Mouse (Mus musculus): ENCODE data around the gene Gpr55.
A peak's percentile ranks its signal among the peaks of the same experiment; 100 is the strongest.

Gpr55 gene

DNA sequence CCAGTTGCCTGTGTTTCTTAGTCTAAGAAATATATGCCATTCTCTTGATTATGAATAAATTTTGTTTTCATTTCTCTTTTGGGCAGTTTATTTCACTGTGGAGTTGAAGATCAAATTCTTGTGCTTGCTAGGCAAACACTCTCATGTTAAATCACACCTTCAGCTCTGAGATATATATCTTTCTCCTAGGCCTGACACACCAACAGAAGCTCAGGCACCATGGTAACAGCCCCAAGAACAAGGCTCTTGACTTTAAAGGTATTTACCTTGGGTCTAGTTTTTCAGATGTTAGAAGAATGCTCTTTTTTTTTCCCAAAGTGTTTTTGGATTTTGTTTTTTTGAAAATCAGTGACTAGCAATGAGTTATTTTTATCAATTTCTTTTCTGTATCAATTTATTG is 44.9 kb downstream of the Gpr55 start:
- DNase-seq (ENCODE audit: low spot score in 2 of 2): no peak

DNA sequence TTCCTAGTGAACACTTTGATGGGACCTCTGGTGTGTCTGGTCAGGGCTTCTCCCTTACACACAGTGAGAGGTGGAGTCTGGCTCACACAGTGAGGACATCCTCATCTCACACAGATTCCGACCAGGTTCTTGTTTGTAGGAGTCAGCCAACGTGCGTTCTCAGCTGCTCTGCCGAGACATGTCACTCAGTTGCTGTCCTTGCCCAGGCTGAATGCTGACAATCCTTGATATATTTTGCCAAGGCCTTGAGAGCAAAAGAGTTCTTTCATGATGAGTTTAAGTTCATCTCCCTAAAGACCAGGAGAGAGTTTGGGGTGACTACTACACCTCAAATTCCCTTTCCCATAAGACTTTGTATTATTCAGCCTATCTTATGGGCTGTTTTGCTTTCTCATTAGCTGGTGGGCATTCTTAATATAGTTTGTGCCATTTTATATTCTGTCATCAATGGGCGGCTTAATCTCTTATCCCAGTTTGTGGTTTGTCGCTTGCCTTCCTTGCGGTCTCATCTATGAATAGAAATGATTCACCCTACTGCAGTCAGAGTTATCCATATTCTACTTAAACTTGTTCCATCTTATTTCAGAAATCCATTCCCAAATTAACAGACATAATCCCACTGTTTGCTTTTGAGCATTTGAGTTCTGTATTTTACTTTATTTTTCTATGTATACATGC is 47.6 kb downstream of the Gpr55 start:
- no peak for DNase-seq (ENCODE audit: low spot score in 2 of 2)

DNA sequence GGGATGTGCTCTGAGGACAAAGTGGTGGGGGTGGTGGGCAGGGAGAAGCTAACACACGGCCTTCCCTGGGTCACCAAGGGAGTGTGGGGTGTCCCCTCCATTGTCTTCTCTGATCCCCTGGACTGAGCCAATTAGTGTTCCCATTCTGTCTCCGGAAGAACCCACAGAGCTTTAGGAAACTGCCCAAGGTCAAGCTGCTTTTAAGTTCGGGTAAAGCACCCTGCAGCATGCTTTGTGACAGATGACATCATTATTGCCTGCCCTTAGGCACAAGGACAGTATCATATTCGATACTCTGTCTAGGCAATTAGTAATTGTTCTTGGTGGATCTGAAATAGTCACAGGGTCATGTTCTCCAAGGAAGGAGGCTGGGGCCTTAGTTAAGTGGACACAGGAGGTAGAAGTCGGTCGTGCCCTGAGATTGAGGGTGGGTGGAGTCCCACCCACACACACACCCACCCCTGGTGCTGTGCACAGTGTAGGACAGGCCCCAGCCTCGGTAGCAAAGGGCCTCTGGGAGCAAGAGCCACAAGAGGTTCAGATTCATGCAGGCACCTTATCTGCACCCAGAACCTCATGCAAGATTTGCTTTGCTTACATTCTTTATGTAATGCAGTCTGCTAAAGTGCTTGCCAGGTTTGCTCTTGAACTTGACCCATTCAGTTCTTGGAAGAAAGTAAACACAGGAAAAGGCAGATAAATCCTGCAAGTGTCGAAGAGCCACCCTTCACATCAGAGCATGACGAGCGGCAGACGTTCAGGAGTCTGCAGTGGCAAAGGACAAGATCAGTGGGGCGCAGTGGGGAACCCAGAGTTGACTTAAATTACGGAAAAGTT is 51.8 kb downstream of the Gpr55 start:
- DNase-seq (ENCODE audit: low spot score in 2 of 2): no peak

DNA sequence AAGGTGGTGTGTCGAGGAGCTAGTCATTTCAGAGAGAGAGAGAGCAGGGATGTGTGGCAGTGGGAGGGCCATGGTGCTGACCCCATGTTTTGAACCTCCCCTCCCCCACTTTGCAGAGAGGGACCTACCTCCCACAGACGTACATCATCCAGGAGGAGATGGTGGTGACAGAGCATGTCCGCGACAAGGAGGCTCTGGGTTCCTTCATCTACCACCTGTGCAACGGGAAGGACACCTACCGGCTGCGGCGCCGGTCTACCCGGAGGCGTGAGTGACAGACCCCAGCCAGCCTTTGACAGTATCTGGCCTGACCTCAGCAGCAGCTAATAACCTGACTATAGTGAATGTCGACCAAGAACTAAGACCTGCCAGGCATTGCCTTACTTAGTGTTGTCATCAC is 53.9 kb downstream of the Gpr55 start:
- DNase-seq (ENCODE audit: low spot score in 2 of 2): no peak

DNA sequence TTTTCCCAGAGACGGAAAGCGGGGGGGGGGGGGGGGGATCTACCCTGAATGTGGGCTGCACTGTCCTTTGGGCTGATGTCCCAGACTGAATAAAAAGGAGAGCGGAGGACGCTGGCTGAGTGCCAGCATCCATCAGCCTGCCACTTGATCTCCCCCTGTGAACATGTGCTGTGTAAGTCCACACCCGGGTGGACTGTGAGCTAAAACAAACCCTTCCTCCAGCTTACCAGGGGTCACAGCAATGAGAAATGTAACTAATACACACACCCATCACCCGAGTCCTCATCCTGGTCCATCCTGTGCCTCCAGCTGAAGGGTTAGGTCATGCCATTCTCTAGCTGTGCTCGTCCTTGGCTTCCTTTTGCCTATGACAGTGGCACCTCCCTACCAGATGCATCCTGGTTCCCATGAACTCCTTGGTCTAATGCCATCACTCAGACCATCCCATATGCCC is 58.7 kb downstream of the Gpr55 start:
- DNase-seq (ENCODE audit: low spot score in 2 of 2): no peak

DNA sequence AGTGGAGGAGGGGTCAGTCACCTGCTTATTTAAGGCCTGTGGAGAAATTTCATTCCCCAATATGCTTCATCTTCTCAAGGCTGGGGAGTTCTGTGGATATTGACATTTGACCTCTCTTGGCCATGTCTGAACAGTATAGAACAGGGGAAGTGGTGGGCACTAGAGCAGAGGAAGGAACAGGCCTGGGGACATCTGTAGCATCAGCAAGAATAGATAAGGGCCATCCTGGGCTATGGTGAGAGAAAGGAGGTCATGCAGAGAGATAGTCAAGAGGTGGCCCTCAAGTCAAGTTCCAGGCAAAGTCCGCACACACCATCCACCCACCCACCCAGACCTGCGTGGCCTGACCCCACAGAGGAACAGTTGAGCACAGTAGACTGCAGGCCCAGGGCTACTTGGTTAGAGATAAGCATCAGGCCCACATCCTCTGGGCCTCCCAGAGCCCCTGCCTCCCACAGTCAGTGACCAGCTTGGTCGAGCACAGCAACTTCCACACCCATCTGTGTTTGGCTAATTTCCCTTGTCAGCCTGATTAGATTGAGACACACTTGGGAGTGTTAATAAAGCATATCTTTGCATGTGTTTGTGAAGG is 59.2 kb downstream of the Gpr55 start:
- no peak for DNase-seq (ENCODE audit: low spot score in 2 of 2)

DNA sequence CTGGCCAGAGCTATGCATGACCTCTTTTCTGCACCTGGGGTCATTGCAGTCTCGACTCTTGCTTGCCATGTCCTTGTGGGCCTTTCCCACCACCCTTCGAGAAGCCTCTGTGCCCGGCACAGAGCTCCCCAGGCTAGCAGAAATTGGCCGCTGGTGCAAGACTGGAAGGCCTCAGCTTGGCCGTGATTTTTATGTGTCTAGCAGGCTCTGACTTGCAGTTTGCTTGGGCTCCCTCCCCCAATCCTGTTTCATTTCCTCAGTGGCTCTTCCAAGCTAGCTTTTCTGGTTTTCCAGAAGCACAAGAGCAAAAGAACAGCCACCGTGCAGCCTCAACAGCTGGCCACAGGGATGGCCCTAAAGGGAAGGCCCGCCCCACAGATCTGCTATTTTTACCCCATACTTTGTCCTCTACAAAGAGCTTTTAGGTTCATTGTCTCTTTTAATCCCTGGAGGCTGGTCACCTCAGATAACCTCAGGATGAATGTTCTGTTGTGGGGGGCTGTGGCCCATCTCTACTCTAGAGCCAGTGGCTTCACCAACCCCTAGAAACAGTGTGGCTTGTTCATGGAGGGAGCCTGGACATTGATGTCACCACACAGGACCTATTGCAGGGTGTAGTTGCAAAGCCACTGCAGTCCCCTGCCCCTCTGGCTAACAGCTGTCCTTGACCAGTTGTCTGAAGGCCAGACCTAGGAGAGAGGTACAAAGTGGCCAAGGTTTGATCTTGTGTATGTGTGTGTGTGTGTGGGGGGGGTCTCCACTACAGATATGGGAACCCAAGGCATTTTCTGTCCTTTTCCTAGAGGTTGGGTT is 60.1 kb downstream of the Gpr55 start:
- no peak for DNase-seq (ENCODE audit: low spot score in 2 of 2)

DNA sequence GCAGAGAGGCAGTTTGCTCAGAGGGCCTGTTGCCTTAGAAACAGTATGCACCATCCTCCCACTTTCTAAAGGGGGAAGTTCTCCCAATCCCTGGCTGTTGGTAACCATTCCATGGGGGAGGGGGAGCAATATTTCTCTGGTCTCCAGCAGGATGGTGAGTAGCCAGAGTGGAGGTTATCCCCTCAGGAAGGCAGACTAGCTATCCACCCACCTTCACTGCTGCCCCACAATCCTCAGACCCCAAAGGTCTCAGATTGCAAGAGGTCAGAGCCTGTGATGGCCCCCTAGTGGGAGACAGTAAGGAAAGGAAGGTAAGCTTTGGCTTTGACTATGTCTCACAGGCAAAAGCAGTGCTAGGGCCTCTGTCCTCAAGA is 61.4 kb downstream of the Gpr55 start:
- no peak for DNase-seq (ENCODE audit: low spot score in 2 of 2)

DNA sequence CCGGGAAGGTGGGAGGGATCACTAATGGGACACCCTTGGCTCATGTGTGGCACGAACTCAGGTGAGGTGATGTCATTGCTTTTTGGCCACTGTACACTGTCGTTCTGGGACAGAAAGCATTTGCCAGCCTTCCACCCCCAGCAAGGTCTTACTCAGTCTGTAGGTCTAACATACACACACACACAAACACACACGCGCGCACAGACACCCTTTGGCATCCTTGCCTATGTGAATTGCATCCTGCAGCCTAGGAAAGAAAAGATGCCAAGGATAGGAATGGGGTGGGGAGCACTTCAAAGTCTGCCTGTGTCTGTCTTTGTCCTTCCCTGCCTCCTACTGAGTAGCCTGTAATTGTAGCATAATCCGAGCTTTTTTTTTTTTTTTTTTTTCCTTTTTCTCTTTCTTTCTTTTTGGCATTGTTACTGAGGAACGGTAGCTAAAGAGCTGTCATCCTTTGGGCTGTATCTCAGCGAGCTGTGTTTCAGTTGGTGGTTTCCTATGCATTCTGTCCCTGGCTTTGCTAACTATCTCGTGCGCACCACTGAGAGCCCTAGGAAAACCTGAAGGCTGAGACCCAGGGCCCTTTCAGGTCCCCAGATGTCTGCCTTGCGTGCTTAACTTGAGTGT is 61.9 kb downstream of the Gpr55 start:
- no peak for DNase-seq (ENCODE audit: low spot score in 2 of 2)

DNA sequence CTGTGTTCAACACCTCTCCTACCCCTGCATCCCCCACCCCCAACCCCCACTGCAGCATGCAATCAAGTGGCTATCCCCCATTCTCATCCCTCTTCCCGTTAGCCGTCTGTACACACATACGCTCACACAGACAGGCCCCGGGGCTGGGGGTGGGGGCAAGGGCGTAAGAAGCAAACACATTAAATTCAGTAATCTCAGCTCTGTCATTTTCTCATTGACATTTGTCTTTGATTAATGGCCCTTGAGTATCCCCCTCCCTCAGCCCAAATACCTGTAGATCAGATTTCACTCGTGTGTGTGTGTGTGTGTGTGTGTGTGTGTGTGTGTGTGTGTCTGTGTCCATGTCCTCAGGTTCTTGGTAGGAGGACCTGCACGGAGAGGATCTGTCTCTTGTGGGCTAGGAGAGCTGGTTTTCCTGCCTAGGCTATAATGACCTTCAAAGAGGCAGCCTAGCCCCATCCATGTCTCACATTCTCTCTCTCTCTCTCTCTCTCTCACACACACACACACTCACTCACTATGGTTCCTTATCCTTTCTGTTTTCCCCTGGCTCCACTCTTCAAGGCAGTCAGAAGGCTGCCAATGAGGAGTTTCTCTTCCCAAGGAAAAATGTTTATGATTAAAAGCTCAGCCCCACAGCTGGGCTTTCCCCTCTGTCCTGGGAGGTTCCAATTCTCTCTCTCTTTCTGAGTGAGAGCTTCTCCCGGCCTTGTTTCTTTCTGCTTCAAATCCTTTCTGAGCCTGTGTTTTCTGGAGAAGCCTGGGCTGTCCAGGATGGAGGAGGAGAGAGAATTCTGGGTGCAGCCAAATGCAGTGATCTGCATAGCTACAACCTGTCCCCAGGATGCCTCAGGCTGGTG is 62.7 kb downstream of the Gpr55 start:
- DNase-seq (ENCODE audit: low spot score in 2 of 2): no peak

DNA sequence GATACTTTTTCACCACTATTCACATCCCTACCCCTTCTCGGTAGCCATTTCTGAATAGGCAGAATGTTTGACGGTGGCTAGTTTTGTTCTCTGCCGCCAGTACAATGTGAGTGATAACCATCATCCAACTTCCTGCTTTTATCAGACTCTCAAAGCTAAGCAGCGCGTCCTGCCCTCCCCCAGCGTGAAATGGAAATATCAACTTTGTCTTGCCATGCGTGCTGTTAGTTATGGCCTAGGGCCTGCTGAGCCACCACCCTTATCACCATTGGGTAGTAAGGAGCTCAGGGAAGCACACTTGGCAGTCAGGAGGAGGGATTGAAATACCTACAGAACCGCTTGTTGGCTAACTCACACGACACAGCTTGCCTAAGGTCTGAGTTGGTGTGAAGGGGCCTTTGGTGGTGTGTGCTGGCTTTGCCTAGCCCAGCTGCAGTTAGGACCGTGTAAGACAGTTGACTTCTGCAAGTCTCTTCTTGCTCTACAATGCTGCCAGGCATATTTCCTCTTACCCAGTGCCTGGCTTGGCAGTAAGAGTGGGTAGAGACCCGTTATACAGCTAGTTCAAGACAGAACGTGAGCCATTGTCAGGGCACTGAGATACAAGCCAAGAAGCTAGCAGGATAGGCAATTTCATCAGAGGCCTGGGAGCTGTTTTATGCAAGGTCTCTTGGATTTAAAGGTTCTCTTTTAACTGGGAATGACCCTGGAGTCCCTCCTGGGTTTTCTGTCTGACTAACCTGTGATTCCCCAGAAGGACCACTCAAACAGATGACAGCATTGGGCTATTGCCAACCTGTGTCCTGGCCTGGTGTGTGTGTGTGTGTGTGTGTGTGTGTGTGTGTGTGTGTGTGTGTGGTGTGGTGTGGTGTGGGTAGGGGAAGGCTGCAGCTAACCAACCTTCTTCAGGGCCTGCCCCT is 63.8 kb downstream of the Gpr55 start:
- peak; percentile 10 to 22 for DNase-seq (ENCODE audit: low spot score in 2 of 2)

DNA sequence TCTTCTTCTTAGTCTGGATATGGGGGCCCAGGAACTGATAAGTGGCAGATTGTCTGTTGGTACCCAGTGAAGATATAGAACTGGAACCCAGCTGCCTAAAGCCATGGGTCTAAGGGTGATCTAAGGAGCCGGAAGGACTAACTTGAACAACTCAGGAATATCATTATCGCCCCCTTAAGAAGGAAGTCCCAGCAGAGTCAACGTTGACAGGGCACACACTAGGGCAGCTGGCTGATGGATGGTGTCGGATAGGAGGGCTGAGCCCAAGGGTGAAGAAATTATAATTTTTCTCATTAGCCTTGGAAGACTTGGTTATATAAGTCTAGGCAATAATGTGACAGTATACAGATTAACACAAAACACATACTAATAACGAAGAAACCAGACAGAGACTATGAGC is 64.7 kb downstream of the Gpr55 start:
- DNase-seq (ENCODE audit: low spot score in 2 of 2): no peak

DNA sequence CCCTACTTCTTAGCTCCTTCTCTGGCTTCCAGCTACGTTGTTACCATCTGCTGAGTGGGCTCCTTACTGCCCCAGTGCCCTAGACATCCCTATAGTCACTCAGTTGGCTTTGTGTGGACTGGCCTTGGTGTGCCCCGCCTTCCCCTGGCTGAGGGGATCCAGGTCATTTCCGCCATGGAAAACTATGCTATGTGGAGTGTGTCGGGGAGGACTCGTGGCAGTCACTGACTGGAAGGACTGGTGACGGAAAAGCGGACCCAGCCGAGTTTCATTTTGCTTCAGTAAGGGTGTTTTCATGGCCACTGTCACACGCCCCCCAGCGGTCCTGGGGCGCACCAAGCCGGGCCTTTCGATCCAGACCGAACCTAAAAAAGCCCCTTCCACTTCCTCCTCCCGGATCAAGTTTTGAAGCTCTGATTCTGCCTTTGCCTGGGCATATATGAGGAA is 65.4 kb downstream of the Gpr55 start:
- DNase-seq (ENCODE audit: low spot score in 2 of 2): peak; percentile 58 to 69

DNA sequence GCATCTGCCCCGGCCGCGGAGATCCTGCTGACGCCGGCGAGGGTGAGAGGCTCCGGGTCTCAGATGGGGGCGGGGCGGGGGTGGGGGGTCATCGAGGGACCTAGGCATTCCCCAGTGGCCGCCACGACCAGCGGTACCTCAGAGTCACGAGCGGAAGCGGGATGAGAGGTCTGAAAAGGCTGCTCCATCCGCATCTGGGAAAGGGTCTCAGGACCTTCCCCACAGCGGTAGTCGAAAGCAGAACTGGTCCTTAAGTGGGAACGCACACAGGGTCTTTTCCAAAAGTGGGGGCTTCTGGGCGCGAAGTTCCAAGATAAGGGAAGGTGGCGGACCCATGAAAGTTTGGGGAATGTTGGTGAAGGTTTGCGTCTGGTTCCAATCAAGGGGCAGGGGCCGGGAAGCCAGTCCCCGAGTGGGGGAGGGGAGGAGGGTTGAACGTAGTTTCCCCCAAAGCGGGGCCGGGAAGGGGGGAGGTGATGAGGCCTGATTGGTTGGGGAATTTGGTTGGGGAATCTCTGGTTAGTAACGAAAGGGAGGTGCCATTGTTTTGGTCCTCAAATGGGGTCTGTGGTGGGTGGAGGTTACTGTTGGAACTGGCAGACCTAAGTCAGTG is 66.0 kb downstream of the Gpr55 start:
- peak in 1 of 2 experiments; percentile 9 for DNase-seq (ENCODE audit: low spot score in 2 of 2)

DNA sequence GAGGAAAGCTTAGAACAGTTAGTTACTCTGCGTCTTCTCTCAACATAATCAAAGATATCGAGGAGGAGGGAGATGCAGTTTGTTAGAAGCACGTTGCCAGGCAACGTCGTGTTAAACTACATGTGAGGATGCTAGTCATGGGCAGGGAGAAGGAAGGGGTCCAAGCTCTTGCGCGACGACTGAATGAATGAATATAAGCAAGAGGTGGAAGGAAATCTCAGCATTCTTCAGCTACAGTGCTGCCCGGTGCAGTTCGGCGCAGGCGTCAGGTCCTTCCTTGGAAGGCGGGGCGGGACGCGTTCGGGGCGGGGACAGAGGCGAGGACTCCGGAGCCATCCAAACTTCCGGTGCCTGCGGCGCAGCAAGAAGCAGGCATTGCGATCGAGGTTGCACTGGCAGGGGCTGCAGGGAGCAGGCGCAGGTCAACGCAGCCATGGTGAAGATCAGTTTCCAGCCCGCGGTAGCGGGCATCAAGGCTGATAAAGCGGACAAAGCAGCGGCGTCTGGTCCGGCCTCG is 66.5 kb downstream of the Gpr55 start, which contains the start of gene Itm2c:
Itm2c (plus strand) TSS at position 51 of the 517 bp plus-strand sequence.
- DNase-seq (ENCODE audit: low spot score in 2 of 2): peak; percentile 55 to 61
